Mouse (Mus musculus): ENCODE measurements at regions not wholly inside any gene's neighbourhood (a gene's known extent, or its start where the extent isn't known, plus 50 kb on each side); places are given as distances from the start of the nearest gene placed in this dataset.

- no peak for TF ChIP-seq POLR2A (IDR thresholded peaks at IDR 0.05; ENCODE audit: borderline replicate concordance, extremely low read depth, insufficient read depth, insufficient read length)
- Histone ChIP-seq H3K36me3 (ENCODE audit: control insufficient read depth, insufficient read depth, low read length) (no peaks in the 10 kb centered on the region), H3K27me3 (ENCODE audit: control insufficient read depth, insufficient read depth, low read length) (no peaks in the 10 kb centered on the region), H3K4me1 (ENCODE audit: control insufficient read depth, insufficient read depth, low read length) (peaks cover 8% of the 10 kb centered on the region; the same call in 1 of the 2 replicates), H3K4me2 (replicated peaks; ENCODE audit: low read depth, low read length, severe bottlenecking) (no peak overlapping the region), H3K9ac (ENCODE audit: low read depth, low read length, severe bottlenecking) (no peak overlapping the region), H3K4me3 (replicated peaks; ENCODE audit: low read length) (no peak overlapping the region), H3K9me3 (ENCODE audit: control insufficient read depth, low read length) (no peaks in the 10 kb centered on the region), H3K27ac (replicated peaks; ENCODE audit: low read depth, low read length) (no peak overlapping the region)
- no peak for ATAC-seq (ENCODE audit: low FRiP score, low read depth)
- WGBS = 41% methylated on average over 5 of the region's 5 CpGs
- DNase-seq (ENCODE audit: low spot score) = no peak
Measured at GRCm38 (mm10) chr5:132671496-132671895, 128.4 kb upstream of the Auts2 start.

- Histone ChIP-seq H3K27ac (replicated peaks; ENCODE audit: low read depth, low read length) (no peak overlapping the region), H3K4me2 (replicated peaks; ENCODE audit: low read depth, low read length, severe bottlenecking) (no peak overlapping the region), H3K4me3 (replicated peaks; ENCODE audit: low read length) (no peak overlapping the region), H3K4me1 (ENCODE audit: control insufficient read depth, insufficient read depth, low read length) (peaks cover 8% of the 10 kb centered on the region; the same call in 1 of the 2 replicates), H3K9ac (ENCODE audit: low read depth, low read length, severe bottlenecking) (no peak overlapping the region), H3K36me3 (ENCODE audit: control insufficient read depth, insufficient read depth, low read length) (no peaks in the 10 kb centered on the region), H3K9me3 (ENCODE audit: control insufficient read depth, low read length) (no peaks in the 10 kb centered on the region), H3K27me3 (ENCODE audit: control insufficient read depth, insufficient read depth, low read length) (no peaks in the 10 kb centered on the region)
- DNase-seq (ENCODE audit: low spot score) = peak; percentile 53
- 43% methylated on average over 4 of the region's 4 CpGs for WGBS
- no peak for TF ChIP-seq POLR2A (IDR thresholded peaks at IDR 0.05; ENCODE audit: borderline replicate concordance, extremely low read depth, insufficient read depth, insufficient read length)
- ATAC-seq (ENCODE audit: low FRiP score, low read depth) = no peak
Measured at GRCm38 (mm10) chr5:132667316-132667715, 124.2 kb upstream of the Auts2 start.

GRCm38 (mm10) chr5:132661266-132661665 lies 118.1 kb upstream of the Auts2 start:
- Histone ChIP-seq H3K9me3 (ENCODE audit: control insufficient read depth, low read length) (peaks cover 8% of the 10 kb centered on the region; the same call in 1 of the 2 replicates), H3K27me3 (ENCODE audit: control insufficient read depth, insufficient read depth, low read length) (no peaks in the 10 kb centered on the region), H3K9ac (ENCODE audit: low read depth, low read length, severe bottlenecking) (no peak overlapping the region), H3K36me3 (ENCODE audit: control insufficient read depth, insufficient read depth, low read length) (no peaks in the 10 kb centered on the region), H3K4me3 (replicated peaks; ENCODE audit: low read length) (no peak overlapping the region), H3K27ac (replicated peaks; ENCODE audit: low read depth, low read length) (no peak overlapping the region), H3K4me2 (replicated peaks; ENCODE audit: low read depth, low read length, severe bottlenecking) (no peak overlapping the region), H3K4me1 (ENCODE audit: control insufficient read depth, insufficient read depth, low read length) (no peaks in the 10 kb centered on the region)
- no peak for ATAC-seq (ENCODE audit: low FRiP score, low read depth)
- no peak for TF ChIP-seq POLR2A (IDR thresholded peaks at IDR 0.05; ENCODE audit: borderline replicate concordance, extremely low read depth, insufficient read depth, insufficient read length)
- no peak for DNase-seq (ENCODE audit: low spot score)
- 60% methylated on average over 1 of the region's 1 CpGs for WGBS

GRCm38 (mm10) chr5:132660036-132660435 lies 116.9 kb upstream of the Auts2 start:
- 83% methylated on average over 6 of the region's 7 CpGs for WGBS
- no peak for ATAC-seq (ENCODE audit: low FRiP score, low read depth)
- H3K4me3 ChIP-seq (replicated peaks; ENCODE audit: low read length) = no peak overlapping the region
- H3K27me3 ChIP-seq (ENCODE audit: control insufficient read depth, insufficient read depth, low read length) = no peaks in the 10 kb centered on the region
- no peak overlapping the region for H3K4me2 ChIP-seq (replicated peaks; ENCODE audit: low read depth, low read length, severe bottlenecking)
- no peaks in the 10 kb centered on the region for H3K36me3 ChIP-seq (ENCODE audit: control insufficient read depth, insufficient read depth, low read length)
- H3K4me1 ChIP-seq (ENCODE audit: control insufficient read depth, insufficient read depth, low read length) = no peaks in the 10 kb centered on the region
- H3K27ac ChIP-seq (replicated peaks; ENCODE audit: low read depth, low read length) = no peak overlapping the region
- no peak overlapping the region for H3K9ac ChIP-seq (ENCODE audit: low read depth, low read length, severe bottlenecking)
- no peak for TF ChIP-seq POLR2A (IDR thresholded peaks at IDR 0.05; ENCODE audit: borderline replicate concordance, extremely low read depth, insufficient read depth, insufficient read length)
- peaks cover 8% of the 10 kb centered on the region; the same call in 1 of the 2 replicates for H3K9me3 ChIP-seq (ENCODE audit: control insufficient read depth, low read length)
- DNase-seq (ENCODE audit: low spot score) = no peak

GRCm38 (mm10) chr5:132654382-132654781 lies 111.2 kb upstream of the Auts2 start:
- H3K4me3 ChIP-seq (replicated peaks; ENCODE audit: low read length) = no peak overlapping the region
- no peak for TF ChIP-seq POLR2A (IDR thresholded peaks at IDR 0.05; ENCODE audit: borderline replicate concordance, extremely low read depth, insufficient read depth, insufficient read length)
- DNase-seq (ENCODE audit: low spot score) = no peak
- 0 out of 2 replicates have a peak, but pooled peaks have one; percentile 62 for ATAC-seq (ENCODE audit: low FRiP score, low read depth)
- 81% methylated on average over 7 of the region's 7 CpGs for WGBS
- no peaks in the 10 kb centered on the region for H3K27me3 ChIP-seq (ENCODE audit: control insufficient read depth, insufficient read depth, low read length)
- 0 out of 2 replicates have a peak, but pooled peaks cover 4% of the 10 kb centered on the region for H3K4me1 ChIP-seq (ENCODE audit: control insufficient read depth, insufficient read depth, low read length)
- peaks cover 8% of the 10 kb centered on the region; the same call in 1 of the 2 replicates for H3K9me3 ChIP-seq (ENCODE audit: control insufficient read depth, low read length)
- H3K27ac ChIP-seq (replicated peaks; ENCODE audit: low read depth, low read length) = no peak overlapping the region
- no peaks in the 10 kb centered on the region for H3K36me3 ChIP-seq (ENCODE audit: control insufficient read depth, insufficient read depth, low read length)
- no peak overlapping the region for H3K9ac ChIP-seq (ENCODE audit: low read depth, low read length, severe bottlenecking)
- no peak overlapping the region for H3K4me2 ChIP-seq (replicated peaks; ENCODE audit: low read depth, low read length, severe bottlenecking)
